32 mouse cellular contexts compared by ENCODE assay signal in the genomic region with DNA sequence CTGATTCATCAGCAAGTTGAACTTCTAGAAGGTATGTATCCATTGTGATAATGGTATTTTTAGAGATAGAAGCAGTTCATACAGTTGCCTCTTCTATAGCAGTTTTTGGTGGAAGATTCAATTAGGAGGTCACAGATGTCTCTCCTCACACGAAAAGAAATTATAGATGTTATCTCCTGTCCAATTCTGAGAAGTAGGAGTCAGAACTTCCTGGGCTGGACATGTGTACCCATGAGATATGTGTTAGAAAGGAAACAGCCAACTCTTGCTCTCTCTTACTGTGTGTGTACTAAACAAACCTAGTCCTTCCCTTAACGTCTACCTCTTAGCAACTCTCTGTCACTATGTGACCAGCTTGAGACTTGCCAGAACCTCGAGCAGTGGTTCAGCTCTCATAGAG. TPM values are rescaled to one million over a fixed set of nuclear protein-coding genes. Genes with fewer than 3 reads are reported as not detected.
DNase-seq lines count a peak whose midpoint lies in the region; ATAC-seq and TF ChIP-seq lines count a peak whose summit lies in the region.
"Had no signal": no experiment of that assay in that cellular context is flagged by ENCODE, and none has a peak within 500 bp of the region (broad histone marks: within the 10 kb centered on the region; RNA-seq: fewer than 3 reads in every experiment).

No protein-coding gene starts in this region.

- DNase-seq in MEL (ENCODE audit: low read depth, low spot score): peak; percentile 85
- peak; percentile 19 for DNase-seq in c-Kit-positive CD71-positive TER-119-positive erythroid progenitor cells, embryonic 14.5 days (ENCODE audit: low spot score)
- no peak for DNase-seq in liver, embryonic 14.5 days (ENCODE audit: low read depth in 3 of 3, low spot score in 3 of 3)
- DNase-seq in urinary bladder, postnatal 14 days (ENCODE audit: low spot score): no peak
- DNase-seq in urinary bladder, postnatal 4 days (ENCODE audit: low spot score in 2 of 2): no peak
- DNase-seq: adrenal gland, adult 8-10 months; cerebellum, adult 9-10 months; gastrocnemius, postnatal 25 days; kidney, adult 8-10 months; kidney, postnatal 14 days; lung, adult 18-20 months; lung, postnatal 14 days had no signal

- ATAC-seq in liver, embryonic 14.5 days (ENCODE audit: insufficient read depth): peak; percentile 67
- peak; percentile 95 for ATAC-seq in megakaryocyte progenitor cell, adult 5-6 weeks (replicated peaks; ENCODE audit: poor library complexity)
- no peak for ATAC-seq in kidney, embryonic 15.5 days (replicated peaks; ENCODE audit: low FRiP score)
- no peak for ATAC-seq in forebrain, embryonic 16.5 days
- ATAC-seq: activated CD4-positive, CD25-positive, alpha-beta regulatory T cell, adult 4 months; forebrain, embryonic 15.5 days; hindbrain, embryonic 16.5 days; intestine, embryonic 15.5 days had no signal

- no peaks in the 10 kb centered on the region for H3K9me3 ChIP-seq in MEL (replicated peaks; ENCODE audit: insufficient read depth, low read length)
- H3K9me3 ChIP-seq in liver, embryonic 14.5 days (ENCODE audit: control insufficient read depth, low read length): no peaks in the 10 kb centered on the region
- no peaks in the 10 kb centered on the region for H3K9me3 ChIP-seq in kidney, embryonic 15.5 days (replicated peaks)
- no peaks in the 10 kb centered on the region for H3K9me3 ChIP-seq in forebrain, embryonic 16.5 days (ENCODE audit: control insufficient read depth, low read length)
- H3K9me3 ChIP-seq: embryonic facial prominence, embryonic 15.5 days; forebrain, embryonic 15.5 days; hindbrain, embryonic 10.5 days; intestine, embryonic 15.5 days; midbrain, embryonic 10.5 days; neural tube, embryonic 15.5 days had no signal

- H3K36me3 ChIP-seq in MEL (ENCODE audit: control insufficient read depth in 1 of 2, insufficient read depth in 2 of 2, low read length in 2 of 2): peaks cover 0 to 33% of the 10 kb centered on the region in 2 experiments; a peak in 2 of 4 replicates
- no peaks in the 10 kb centered on the region for H3K36me3 ChIP-seq in liver, embryonic 14.5 days (replicated peaks; ENCODE audit: control insufficient read depth, insufficient read depth, low read depth)
- H3K36me3 ChIP-seq in kidney, embryonic 15.5 days: no peaks in the 10 kb centered on the region
- H3K36me3 ChIP-seq in forebrain, embryonic 16.5 days (ENCODE audit: control insufficient read depth, insufficient read depth): no peaks in the 10 kb centered on the region
- H3K36me3 ChIP-seq: embryonic facial prominence, embryonic 15.5 days; forebrain, embryonic 15.5 days; hindbrain, embryonic 10.5 days; intestine, embryonic 15.5 days; midbrain, embryonic 10.5 days; neural tube, embryonic 15.5 days had no signal

- H3K9ac ChIP-seq in MEL (ENCODE audit: control insufficient read depth, low read depth, low read length, poor library complexity, severe bottlenecking): no peak overlapping the region
- H3K9ac ChIP-seq in liver, embryonic 14.5 days (replicated peaks): no peak overlapping the region
- H3K9ac ChIP-seq in kidney, embryonic 15.5 days: no peak overlapping the region
- H3K9ac ChIP-seq in forebrain, embryonic 16.5 days (replicated peaks; ENCODE audit: low read depth, low read length): no peak overlapping the region
- H3K9ac ChIP-seq: embryonic facial prominence, embryonic 15.5 days; forebrain, embryonic 15.5 days; intestine, embryonic 15.5 days; neural tube, embryonic 15.5 days had no signal

- 6% methylated on average over 3 of the region's 3 CpGs for WGBS in liver, embryonic 14.5 days (ENCODE audit: insufficient replicate concordance)
- 64% methylated on average over 3 of the region's 3 CpGs for WGBS in kidney, embryonic 15.5 days
- WGBS in forebrain, embryonic 16.5 days: 82% methylated on average over 3 of the region's 3 CpGs

- H3K4me3 ChIP-seq in MEL (ENCODE audit: control insufficient read depth in 1 of 2, insufficient read depth in 1 of 2, low read depth in 2 of 2, low read length in 2 of 2): no peak overlapping the region
- no peak overlapping the region for H3K4me3 ChIP-seq in liver, embryonic 14.5 days (ENCODE audit: insufficient read depth in 1 of 2, low read depth in 2 of 2, low read length in 2 of 2)
- no peak overlapping the region for H3K4me3 ChIP-seq in kidney, embryonic 15.5 days (replicated peaks)
- H3K4me3 ChIP-seq in forebrain, embryonic 16.5 days (replicated peaks; ENCODE audit: low read length): no peak overlapping the region
- H3K4me3 ChIP-seq: embryonic facial prominence, embryonic 15.5 days; forebrain, embryonic 15.5 days; hindbrain, embryonic 10.5 days; intestine, embryonic 15.5 days; layer of hippocampus, adult 2 months; midbrain, embryonic 10.5 days; neural tube, embryonic 15.5 days had no signal

- peaks cover 27 to 31% of the 10 kb centered on the region in 2 experiments for H3K4me1 ChIP-seq in MEL (ENCODE audit: control insufficient read depth in 1 of 2, insufficient read depth in 2 of 2, low read length in 2 of 2)
- H3K4me1 ChIP-seq in liver, embryonic 14.5 days (replicated peaks; ENCODE audit: control insufficient read depth in 2 of 2, insufficient read depth in 2 of 2, low read length in 1 of 2): peaks cover 0 to 6% of the 10 kb centered on the region in 2 experiments; a peak in 2 of 4 replicates
- peaks cover 9% of the 10 kb centered on the region for H3K4me1 ChIP-seq in kidney, embryonic 15.5 days
- H3K4me1 ChIP-seq in forebrain, embryonic 16.5 days (replicated peaks; ENCODE audit: control insufficient read depth, insufficient read depth, low read length): no peaks in the 10 kb centered on the region
- H3K4me1 ChIP-seq: embryonic facial prominence, embryonic 15.5 days; forebrain, embryonic 15.5 days; hindbrain, embryonic 10.5 days; intestine, embryonic 15.5 days; midbrain, embryonic 10.5 days; neural tube, embryonic 15.5 days had no signal

- no peak overlapping the region for H3K4me2 ChIP-seq in liver, embryonic 14.5 days (ENCODE audit: low read depth)
- no peak overlapping the region for H3K4me2 ChIP-seq in kidney, embryonic 15.5 days
- no peak overlapping the region for H3K4me2 ChIP-seq in forebrain, embryonic 16.5 days (ENCODE audit: low read length)
- H3K4me2 ChIP-seq: embryonic facial prominence, embryonic 15.5 days; forebrain, embryonic 15.5 days; intestine, embryonic 15.5 days; neural tube, embryonic 15.5 days had no signal

- H3K27ac ChIP-seq in MEL (ENCODE audit: control insufficient read depth, low read depth, low read length): peak overlapping the region; percentile 33
- H3K27ac ChIP-seq in liver, embryonic 14.5 days: no peak overlapping the region
- H3K27ac ChIP-seq in kidney, embryonic 15.5 days: no peak overlapping the region
- H3K27ac ChIP-seq in forebrain, embryonic 16.5 days (ENCODE audit: low read length): no peak overlapping the region
- H3K27ac ChIP-seq: embryonic facial prominence, embryonic 15.5 days; forebrain, embryonic 15.5 days; hindbrain, embryonic 10.5 days; intestine, embryonic 15.5 days; layer of hippocampus, adult 2 months; midbrain, embryonic 10.5 days; neural tube, embryonic 15.5 days; stomach, postnatal 0 days had no signal

- H3K27me3 ChIP-seq in MEL (ENCODE audit: control insufficient read depth in 1 of 2, insufficient read depth in 2 of 2, low read length in 2 of 2): no peaks in the 10 kb centered on the region
- no peaks in the 10 kb centered on the region for H3K27me3 ChIP-seq in liver, embryonic 14.5 days (ENCODE audit: control insufficient read depth, insufficient read depth, low read length)
- H3K27me3 ChIP-seq in kidney, embryonic 15.5 days: no peaks in the 10 kb centered on the region
- H3K27me3 ChIP-seq in forebrain, embryonic 16.5 days (replicated peaks; ENCODE audit: control insufficient read depth, insufficient read depth, low read length): no peaks in the 10 kb centered on the region
- H3K27me3 ChIP-seq: embryonic facial prominence, embryonic 15.5 days; forebrain, embryonic 15.5 days; intestine, embryonic 15.5 days; neural tube, embryonic 15.5 days had no signal

- TF ChIP-seq POLR2A in MEL (IDR thresholded peaks at IDR 0.05; ENCODE audit: control insufficient read depth in 1 of 2, insufficient read depth in 1 of 2, low read depth in 1 of 2, low read length in 2 of 2, poor library complexity in 1 of 2): no peak

- no peak for TF ChIP-seq RAD21 in MEL (IDR thresholded peaks at IDR 0.05; ENCODE audit: low read depth, low read length)

- peak; percentile 96 for TF ChIP-seq EP300 in MEL (IDR thresholded peaks at IDR 0.05; ENCODE audit: low read depth in 1 of 2, low read length in 2 of 2)
- peak; percentile 34; the same call in 1 of the 2 replicates for TF ChIP-seq EP300 in liver, embryonic 14.5 days (IDR thresholded peaks at IDR 0.05; ENCODE audit: low read depth)

- no peak for TF ChIP-seq CTCF in MEL (IDR thresholded peaks at IDR 0.05 in 2 of 3, conservative IDR thresholded peaks at IDR 0.05 in 1 of 3; ENCODE audit: control insufficient read depth in 1 of 3, insufficient read depth in 1 of 3, low read depth in 2 of 3, low read length in 3 of 3, poor library complexity in 1 of 3, severe bottlenecking in 1 of 3)
- TF ChIP-seq CTCF in liver, embryonic 14.5 days (IDR thresholded peaks at IDR 0.05; ENCODE audit: low read depth): no peak

- no peaks in the 10 kb centered on the region for H3K79me2 ChIP-seq in MEL (ENCODE audit: control insufficient read depth, insufficient read depth, low read length, poor library complexity)

RNA-seq across cellular contexts. Expression of a gene that starts 14.3 kb away (rescaled TPM):
- 0.16 and 0.19 TPM in 2 replicates for total RNA-seq in MEL (2012; rRNA removed)
- polyA plus RNA-seq in MEL (2012; ENCODE audit: insufficient read depth in 1 of 2, insufficient read length in 2 of 2, low read depth in 1 of 2, low replicate concordance in 2 of 2, missing spikeins in 1 of 2): under 1 TPM in 1 of 2 experiments, not detected in 1; 0.11 TPM
- 0.12 and 0.16 TPM in 2 replicates for polyA plus RNA-seq in liver, embryonic 14.5 days (2012; rRNA removed)
- polyA plus RNA-seq in liver, embryonic 14.5 days (2014; fragmentation: Nextera tagmentation; extraction: Ambion mirVana): 0.40 and 0.46 TPM in 2 replicates
- total RNA-seq in megakaryocyte progenitor cell, adult 5-6 weeks (2015): 0.30 TPM in 1 of 2 replicates, not detected in the other
- total RNA-seq in megakaryocyte progenitor cell, adult 5-6 weeks (2017): not detected in 2 replicates
- 29.0 and 29.2 TPM in 2 replicates for polyA plus RNA-seq in kidney, embryonic 15.5 days (2015; fragmentation: Nextera tagmentation; extraction: Ambion mirVana)
- polyA plus RNA-seq in forebrain, embryonic 16.5 days (2015; fragmentation: Nextera tagmentation; extraction: Ambion mirVana): 0.93 and 0.98 TPM in 2 replicates
- polyA plus RNA-seq: activated CD4-positive, CD25-positive, alpha-beta regulatory T cell, adult 4 months had no signal

RNA-seq across cellular contexts. Expression of a gene that starts 19.5 kb away (rescaled TPM):
- total RNA-seq in MEL (2012; rRNA removed): not detected in 2 replicates
- under 1 TPM in 1 of 2 experiments, not detected in 1; 0.19 TPM for polyA plus RNA-seq in MEL (2012; ENCODE audit: insufficient read depth in 1 of 2, insufficient read length in 2 of 2, low read depth in 1 of 2, low replicate concordance in 2 of 2, missing spikeins in 1 of 2)
- polyA plus RNA-seq in liver, embryonic 14.5 days (2012; rRNA removed): not detected in 2 replicates
- not detected in 2 replicates for polyA plus RNA-seq in liver, embryonic 14.5 days (2014; fragmentation: Nextera tagmentation; extraction: Ambion mirVana)
- not detected in 2 replicates for total RNA-seq in megakaryocyte progenitor cell, adult 5-6 weeks (2015)
- total RNA-seq in megakaryocyte progenitor cell, adult 5-6 weeks (2017): not detected in 2 replicates
- polyA plus RNA-seq in kidney, embryonic 15.5 days (2015; fragmentation: Nextera tagmentation; extraction: Ambion mirVana): not detected in 2 replicates
- not detected in 2 replicates for polyA plus RNA-seq in forebrain, embryonic 16.5 days (2015; fragmentation: Nextera tagmentation; extraction: Ambion mirVana)
- total RNA-seq: adrenal gland, adult 8-10 months; gastrocnemius, postnatal 25 days; heart, adult 8-10 months; layer of hippocampus, adult 2 months; layer of hippocampus, postnatal 25 days; left cerebral cortex, postnatal 10 days; midbrain, postnatal 0 days had no signal
- polyA plus RNA-seq: activated CD4-positive, CD25-positive, alpha-beta regulatory T cell, adult 4 months; embryonic facial prominence, embryonic 15.5 days; forebrain, embryonic 15.5 days; heart, embryonic 16.5 days; hindbrain, embryonic 10.5 days; hindbrain, embryonic 16.5 days; intestine, embryonic 15.5 days; limb, embryonic 11.5 days; midbrain, embryonic 10.5 days; midbrain, postnatal 0 days; neural tube, embryonic 15.5 days; stomach, postnatal 0 days; urinary bladder, adult 2 months had no signal

RNA-seq across cellular contexts. Expression of a gene that starts 40.1 kb away (rescaled TPM):
- total RNA-seq in MEL (2012; rRNA removed): 5.5 and 7.3 TPM in 2 replicates
- polyA plus RNA-seq in MEL (2012; ENCODE audit: insufficient read depth in 1 of 2, insufficient read length in 2 of 2, low read depth in 1 of 2, low replicate concordance in 2 of 2, missing spikeins in 1 of 2): 1 to 10 TPM in 1 of 2 experiments, not detected in 1; 9.5 TPM
- polyA plus RNA-seq in liver, embryonic 14.5 days (2012; rRNA removed): 8.1 and 12.3 TPM in 2 replicates
- 23.0 and 26.2 TPM in 2 replicates for polyA plus RNA-seq in liver, embryonic 14.5 days (2014; fragmentation: Nextera tagmentation; extraction: Ambion mirVana)
- 47.3 and 65.8 TPM in 2 replicates for total RNA-seq in megakaryocyte progenitor cell, adult 5-6 weeks (2015)
- 28.2 and 37.0 TPM in 2 replicates for total RNA-seq in megakaryocyte progenitor cell, adult 5-6 weeks (2017)
- polyA plus RNA-seq in kidney, embryonic 15.5 days (2015; fragmentation: Nextera tagmentation; extraction: Ambion mirVana): 74.6 and 78.2 TPM in 2 replicates
- 5.9 and 6.5 TPM in 2 replicates for polyA plus RNA-seq in forebrain, embryonic 16.5 days (2015; fragmentation: Nextera tagmentation; extraction: Ambion mirVana)

Comparison
In these comparisons a context has a peak if more than half of its experiments do, and no peak if none do; other contexts are left out.
1. DNase-seq: peak in MEL (single experiment) and c-Kit-positive CD71-positive TER-119-positive erythroid progenitor cells, embryonic 14.5 days (single experiment); none in liver, embryonic 14.5 days (0 of 3), urinary bladder, postnatal 14 days (single experiment) and urinary bladder, postnatal 4 days (0 of 2).
2. ATAC-seq: peak in liver, embryonic 14.5 days (single experiment) and megakaryocyte progenitor cell, adult 5-6 weeks (single experiment); none in kidney, embryonic 15.5 days (single experiment) and forebrain, embryonic 16.5 days (single experiment).
3. RNA of a gene that starts 14.3 kb away (polyA plus RNA-seq): 29.0 to 29.2 TPM in kidney, embryonic 15.5 days; 0.93 to 0.98 TPM in forebrain, embryonic 16.5 days, 0.12 to 0.46 TPM in liver, embryonic 14.5 days and 0.11 TPM in MEL; every median in the first group is over 10 times any median in the second.